Mouse (Mus musculus) ovary, postnatal 14 days (tissue): ENCODE measurements around the gene Kcnd3.
A peak's percentile ranks its signal among the peaks of the same experiment; 100 is the strongest.

Experiments used
- DNase-seq: peaks from one replicate; pipeline ENCODE4 v3.0.0; 2022; ENCODE audit warnings: low spot score

Kcnd3 gene

GRCm38 (mm10) chr3:105660530-105660929 lies 208.4 kb downstream of the Kcnd3 start:
- DNase-seq: no peak

- no peak for DNase-seq
Measured at GRCm38 (mm10) chr3:105663043-105663442, 210.9 kb downstream of the Kcnd3 start.

GRCm38 (mm10) chr3:105665105-105665765 lies 213.1 kb downstream of the Kcnd3 start:
- DNase-seq: no peak

GRCm38 (mm10) chr3:105666996-105667523 lies 214.9 kb downstream of the Kcnd3 start:
- DNase-seq: no peak

- DNase-seq: no peak
Measured at GRCm38 (mm10) chr3:105668161-105668560, 216.0 kb downstream of the Kcnd3 start.

- no peak for DNase-seq
Measured at GRCm38 (mm10) chr3:105669776-105670175, 217.6 kb downstream of the Kcnd3 start.

GRCm38 (mm10) chr3:105670801-105671200 lies 218.7 kb downstream of the Kcnd3 start:
- no peak for DNase-seq

- DNase-seq: peak; percentile 56
Measured at GRCm38 (mm10) chr3:105674595-105675218, 222.6 kb downstream of the Kcnd3 start.

- no peak for DNase-seq
Measured at GRCm38 (mm10) chr3:105675932-105676331, 223.8 kb downstream of the Kcnd3 start.

GRCm38 (mm10) chr3:105680346-105680745 lies 228.2 kb downstream of the Kcnd3 start:
- DNase-seq: no peak

GRCm38 (mm10) chr3:105686394-105687323 lies 234.5 kb downstream of the Kcnd3 start:
- DNase-seq: no peak

- DNase-seq: peak; percentile 87
Measured at GRCm38 (mm10) chr3:105687324-105688060, 235.4 kb downstream of the Kcnd3 start, which contains the start of gene Ddx20. TSS of gene Ddx20 (minus strand) at chr3:105687574.

GRCm38 (mm10) chr3:105688536-105688935 lies 236.4 kb downstream of the Kcnd3 start:
- DNase-seq: no peak

GRCm38 (mm10) chr3:105693327-105694080 lies 241.4 kb downstream of the Kcnd3 start:
- no peak for DNase-seq

GRCm38 (mm10) chr3:105695476-105696386 lies 243.6 kb downstream of the Kcnd3 start:
- DNase-seq: no peak

- DNase-seq: no peak
Measured at GRCm38 (mm10) chr3:105696387-105697147, 244.4 kb downstream of the Kcnd3 start.

- no peak for DNase-seq
Measured at GRCm38 (mm10) chr3:105697148-105697441, 245.0 kb downstream of the Kcnd3 start.

- no peak for DNase-seq
Measured at GRCm38 (mm10) chr3:105698311-105698710, 246.2 kb downstream of the Kcnd3 start.

- no peak for DNase-seq
Measured at GRCm38 (mm10) chr3:105699241-105699933, 247.3 kb downstream of the Kcnd3 start.
